Mouse (Mus musculus): ENCODE measurements around the gene Pygb. TPM values are rescaled to one million over a fixed set of nuclear protein-coding genes. Genes with fewer than 3 reads are reported as not detected.

The Pygb gene
- polyA plus RNA-seq, 2 experiments: 12.9 to 13.5 TPM

DNA sequence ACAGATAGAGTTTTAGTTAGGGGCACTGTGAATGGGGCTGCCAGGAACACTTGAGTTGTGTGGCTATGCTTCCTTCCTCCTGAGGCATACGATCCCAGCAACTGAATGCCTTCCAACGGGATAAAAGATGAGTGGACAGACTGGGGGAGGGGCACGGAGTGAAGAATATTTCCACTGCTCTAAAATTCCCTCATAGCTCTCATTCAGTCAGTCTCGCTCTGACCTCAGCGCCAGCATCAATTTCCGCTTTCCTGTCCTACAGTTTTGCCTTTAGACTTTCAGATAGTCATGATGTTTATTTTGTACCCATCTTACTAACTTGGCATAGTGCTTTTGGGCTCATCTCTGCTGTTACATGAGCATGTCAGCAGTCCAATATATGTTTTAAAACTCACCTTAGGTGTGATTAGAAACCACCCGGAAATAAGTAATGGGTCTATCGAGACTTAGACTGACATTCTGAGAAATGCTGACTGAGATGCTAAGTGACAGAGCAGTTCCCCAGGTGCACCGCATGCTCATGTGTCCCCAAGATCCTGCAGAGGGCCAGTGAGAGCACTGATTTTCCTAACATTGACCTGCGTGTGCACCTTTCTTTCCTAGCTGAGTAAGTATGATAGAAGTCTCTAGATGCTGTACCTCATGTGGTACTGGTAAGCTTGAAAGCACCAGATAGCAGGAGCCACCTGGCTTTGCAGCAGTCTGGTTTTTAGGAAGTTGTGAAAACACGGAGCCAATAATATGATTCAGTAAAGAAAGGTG is 73.4 kb downstream of the Pygb start:
- TF ChIP-seq EP300 (IDR thresholded peaks at IDR 0.05; ENCODE audit: low read depth) (no peak), CTCF (IDR thresholded peaks at IDR 0.05; ENCODE audit: low read depth) (no peak)
- H3K27me3 ChIP-seq (ENCODE audit: control insufficient read depth, insufficient read depth, low read length): no peaks in the 10 kb centered on the region
- H3K4me3 ChIP-seq (ENCODE audit: insufficient read depth in 1 of 2, low read depth in 2 of 2, low read length in 2 of 2): no peak overlapping the region
- no peak overlapping the region for H3K9ac ChIP-seq (replicated peaks)
- H3K4me2 ChIP-seq (ENCODE audit: low read depth): no peak overlapping the region
- ATAC-seq (ENCODE audit: insufficient read depth): no peak
- no peak overlapping the region for H3K27ac ChIP-seq
- H3K4me1 ChIP-seq (replicated peaks; ENCODE audit: control insufficient read depth in 2 of 2, insufficient read depth in 2 of 2, low read length in 1 of 2): no peaks in the 10 kb centered on the region
- no peaks in the 10 kb centered on the region for H3K9me3 ChIP-seq (ENCODE audit: control insufficient read depth, low read length)
- DNase-seq (ENCODE audit: low read depth in 3 of 3, low spot score in 3 of 3): no peak
- 67% methylated on average over 11 of the region's 11 CpGs for WGBS (ENCODE audit: insufficient replicate concordance)
- no peaks in the 10 kb centered on the region for H3K36me3 ChIP-seq (replicated peaks; ENCODE audit: control insufficient read depth, insufficient read depth, low read depth)

- Histone ChIP-seq H3K27ac (no peak overlapping the region), H3K9ac (replicated peaks) (no peak overlapping the region), H3K36me3 (replicated peaks; ENCODE audit: control insufficient read depth, insufficient read depth, low read depth) (no peaks in the 10 kb centered on the region), H3K27me3 (ENCODE audit: control insufficient read depth, insufficient read depth, low read length) (no peaks in the 10 kb centered on the region), H3K4me3 (ENCODE audit: insufficient read depth in 1 of 2, low read depth in 2 of 2, low read length in 2 of 2) (no peak overlapping the region), H3K4me1 (replicated peaks; ENCODE audit: control insufficient read depth in 2 of 2, insufficient read depth in 2 of 2, low read length in 1 of 2) (no peaks in the 10 kb centered on the region), H3K9me3 (ENCODE audit: control insufficient read depth, low read length) (no peaks in the 10 kb centered on the region), H3K4me2 (ENCODE audit: low read depth) (no peak overlapping the region)
- DNase-seq (ENCODE audit: low read depth in 3 of 3, low spot score in 3 of 3) (no peak), ATAC-seq (ENCODE audit: insufficient read depth) (no peak)
- no peak; the same call in 1 of the 2 replicates for TF ChIP-seq CTCF (IDR thresholded peaks at IDR 0.05; ENCODE audit: low read depth)
- no peak for TF ChIP-seq EP300 (IDR thresholded peaks at IDR 0.05; ENCODE audit: low read depth)
- WGBS (ENCODE audit: insufficient replicate concordance): 65% methylated on average over 2 of the region's 2 CpGs
These were observed 74.6 kb downstream of the Pygb start for GRCm38 (mm10) chr2:150861128-150861527.

DNA sequence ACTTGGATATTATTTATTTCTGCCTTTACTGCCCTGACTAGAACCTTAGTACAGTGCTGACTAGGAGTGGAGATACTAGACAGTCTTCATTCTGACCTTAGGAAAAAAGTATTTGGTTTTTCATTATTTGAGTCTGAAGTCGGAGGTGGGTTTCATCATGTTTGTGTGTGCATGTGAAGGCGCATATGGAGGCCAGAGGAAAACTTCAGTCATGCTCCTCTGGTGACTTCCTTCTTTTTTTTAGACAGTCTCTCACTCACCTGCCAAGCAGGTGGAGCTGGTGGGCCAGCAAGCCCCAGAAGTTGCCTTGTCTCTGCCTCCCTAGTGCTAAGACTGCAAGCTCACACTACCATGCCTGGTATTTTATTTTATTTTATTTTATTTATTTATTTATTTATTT is 80.5 kb downstream of the Pygb start:
- Histone ChIP-seq H3K9ac (replicated peaks) (no peak overlapping the region), H3K4me3 (ENCODE audit: insufficient read depth in 1 of 2, low read depth in 2 of 2, low read length in 2 of 2) (no peak overlapping the region), H3K27me3 (ENCODE audit: control insufficient read depth, insufficient read depth, low read length) (no peaks in the 10 kb centered on the region), H3K36me3 (replicated peaks; ENCODE audit: control insufficient read depth, insufficient read depth, low read depth) (no peaks in the 10 kb centered on the region), H3K9me3 (ENCODE audit: control insufficient read depth, low read length) (no peaks in the 10 kb centered on the region), H3K4me2 (ENCODE audit: low read depth) (no peak overlapping the region), H3K27ac (no peak overlapping the region), H3K4me1 (replicated peaks; ENCODE audit: control insufficient read depth in 2 of 2, insufficient read depth in 2 of 2, low read length in 1 of 2) (peaks cover 0 to 7% of the 10 kb centered on the region in 2 experiments; a peak in 2 of 4 replicates)
- WGBS (ENCODE audit: insufficient replicate concordance): 55% methylated on average over 2 of the region's 2 CpGs
- ATAC-seq (ENCODE audit: insufficient read depth): no peak
- TF ChIP-seq EP300 (IDR thresholded peaks at IDR 0.05; ENCODE audit: low read depth) (no peak), CTCF (IDR thresholded peaks at IDR 0.05; ENCODE audit: low read depth) (no peak)
- DNase-seq (ENCODE audit: low read depth in 3 of 3, low spot score in 3 of 3): no peak

GRCm38 (mm10) chr2:150869446-150869845 is 82.9 kb downstream of the Pygb start:
- Histone ChIP-seq H3K9me3 (ENCODE audit: control insufficient read depth, low read length) (no peaks in the 10 kb centered on the region), H3K9ac (replicated peaks) (no peak overlapping the region), H3K36me3 (replicated peaks; ENCODE audit: control insufficient read depth, insufficient read depth, low read depth) (no peaks in the 10 kb centered on the region), H3K27me3 (ENCODE audit: control insufficient read depth, insufficient read depth, low read length) (no peaks in the 10 kb centered on the region), H3K4me3 (ENCODE audit: insufficient read depth in 1 of 2, low read depth in 2 of 2, low read length in 2 of 2) (no peak overlapping the region), H3K27ac (no peak overlapping the region), H3K4me2 (ENCODE audit: low read depth) (no peak overlapping the region), H3K4me1 (replicated peaks; ENCODE audit: control insufficient read depth in 2 of 2, insufficient read depth in 2 of 2, low read length in 1 of 2) (peaks cover 0 to 7% of the 10 kb centered on the region in 2 experiments; a peak in 2 of 4 replicates)
- 24% methylated on average over 1 of the region's 1 CpGs for WGBS (ENCODE audit: insufficient replicate concordance)
- ATAC-seq (ENCODE audit: insufficient read depth): 0 out of 2 replicates have a peak, but pooled peaks have one; percentile 35
- TF ChIP-seq EP300 (IDR thresholded peaks at IDR 0.05; ENCODE audit: low read depth): no peak
- TF ChIP-seq CTCF (IDR thresholded peaks at IDR 0.05; ENCODE audit: low read depth): no peak
- DNase-seq (ENCODE audit: low read depth in 3 of 3, low spot score in 3 of 3): no peak

- H3K4me2 ChIP-seq (ENCODE audit: low read depth): no peak overlapping the region
- no peak for DNase-seq (ENCODE audit: low read depth in 3 of 3, low spot score in 3 of 3)
- TF ChIP-seq EP300 (IDR thresholded peaks at IDR 0.05; ENCODE audit: low read depth) (no peak), CTCF (IDR thresholded peaks at IDR 0.05; ENCODE audit: low read depth) (no peak)
- H3K36me3 ChIP-seq (replicated peaks; ENCODE audit: control insufficient read depth, insufficient read depth, low read depth): no peaks in the 10 kb centered on the region
- no peak overlapping the region for H3K9ac ChIP-seq (replicated peaks)
- no peaks in the 10 kb centered on the region for H3K9me3 ChIP-seq (ENCODE audit: control insufficient read depth, low read length)
- H3K4me3 ChIP-seq (ENCODE audit: insufficient read depth in 1 of 2, low read depth in 2 of 2, low read length in 2 of 2): no peak overlapping the region
- ATAC-seq (ENCODE audit: insufficient read depth): no peak
- H3K27ac ChIP-seq: no peak overlapping the region
- WGBS (ENCODE audit: insufficient replicate concordance): 64% methylated on average over 1 of the region's 1 CpGs
- H3K27me3 ChIP-seq (ENCODE audit: control insufficient read depth, insufficient read depth, low read length): no peaks in the 10 kb centered on the region
- H3K4me1 ChIP-seq (replicated peaks; ENCODE audit: control insufficient read depth in 2 of 2, insufficient read depth in 2 of 2, low read length in 1 of 2): peaks cover 0 to 6% of the 10 kb centered on the region in 2 experiments; a peak in 1 of 4 replicates
These were observed 88.0 kb downstream of the Pygb start for GRCm38 (mm10) chr2:150874508-150874907.
